ENCODE assay signal across 22 mouse cellular contexts in the genomic region with DNA sequence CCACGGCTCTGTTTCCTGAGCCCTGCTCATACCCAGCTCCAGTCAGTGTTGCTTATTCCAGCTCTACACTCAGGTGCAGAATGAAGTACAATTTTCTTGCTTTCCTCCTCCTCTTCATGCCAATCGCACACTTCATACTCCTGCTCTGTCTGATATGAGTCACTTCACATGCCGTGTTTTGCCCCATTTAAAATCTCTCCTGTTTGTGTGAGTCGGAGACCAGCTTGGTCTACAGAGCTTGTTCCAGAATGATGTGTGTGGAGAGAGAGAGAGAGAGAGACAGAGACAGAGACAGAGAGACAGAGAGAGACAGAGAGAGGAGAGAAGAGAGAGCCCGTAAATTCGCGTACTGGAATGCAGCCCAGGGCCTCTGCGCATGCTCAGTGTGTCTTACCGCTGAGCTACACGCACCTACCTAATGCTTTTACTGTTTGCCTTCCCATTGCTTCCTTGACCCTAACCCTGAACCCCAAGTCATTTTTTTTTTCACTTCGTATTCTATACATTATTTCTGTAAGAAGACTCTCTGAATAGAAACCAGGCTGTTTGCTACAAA. TPM values are rescaled to one million over a fixed set of nuclear protein-coding genes. Genes with fewer than 3 reads are reported as not detected.
DNase-seq lines count a peak whose midpoint lies in the region; ATAC-seq and TF ChIP-seq lines count a peak whose summit lies in the region.
"Had no signal": no experiment of that assay in that cellular context is flagged by ENCODE, and none has a peak within 500 bp of the region (broad histone marks: within the 10 kb centered on the region; RNA-seq: fewer than 3 reads in every experiment).

No protein-coding gene starts in this region.

- WGBS in midbrain, embryonic 16.5 days = 89% methylated on average over 11 of the region's 11 CpGs

- no peaks in the 10 kb centered on the region for H3K27me3 ChIP-seq in midbrain, embryonic 16.5 days (ENCODE audit: control insufficient read depth, insufficient read depth, low read depth, low read length)
- H3K27me3 ChIP-seq: heart, embryonic 15.5 days; hindbrain, embryonic 12.5 days; intestine, embryonic 15.5 days; liver, embryonic 13.5 days; lung, embryonic 15.5 days; midbrain, embryonic 12.5 days had no signal

- no peak for ATAC-seq in midbrain, embryonic 16.5 days
- ATAC-seq: intestine, embryonic 15.5 days had no signal

- H3K36me3 ChIP-seq in ES-E14 (ENCODE audit: control insufficient read depth, insufficient read depth, low read length, poor library complexity, severe bottlenecking) = no peaks in the 10 kb centered on the region
- H3K36me3 ChIP-seq in midbrain, embryonic 16.5 days (ENCODE audit: control insufficient read depth, insufficient read depth, low read length) = no peaks in the 10 kb centered on the region
- H3K36me3 ChIP-seq: embryonic facial prominence, embryonic 13.5 days; heart, embryonic 15.5 days; hindbrain, embryonic 12.5 days; intestine, embryonic 15.5 days; kidney, embryonic 15.5 days; liver, embryonic 13.5 days; lung, embryonic 15.5 days; midbrain, embryonic 12.5 days had no signal

- peak overlapping the region; percentile 11; the same call in 1 of the 2 replicates for H3K9ac ChIP-seq in ES-E14 (ENCODE audit: insufficient read depth, low read depth, low read length, poor library complexity, severe bottlenecking)
- H3K9ac ChIP-seq in midbrain, embryonic 16.5 days (ENCODE audit: low read depth, low read length) = no peak overlapping the region
- H3K9ac ChIP-seq: embryonic facial prominence, embryonic 13.5 days; heart, embryonic 15.5 days; hindbrain, embryonic 12.5 days; intestine, embryonic 15.5 days; kidney, embryonic 15.5 days; liver, embryonic 13.5 days; lung, embryonic 15.5 days; midbrain, embryonic 12.5 days had no signal

- peak overlapping the region in 1 of 2 experiments; percentile 17; a peak in 1 of 4 replicates for H3K4me3 ChIP-seq in ES-E14 (ENCODE audit: insufficient read depth in 1 of 2, low read depth in 1 of 2, low read length in 2 of 2, poor library complexity in 1 of 2, severe bottlenecking in 1 of 2)
- H3K4me3 ChIP-seq in midbrain, embryonic 16.5 days (ENCODE audit: low read depth, low read length) = no peak overlapping the region
- H3K4me3 ChIP-seq: embryonic facial prominence, embryonic 13.5 days; heart, adult 2 months; heart, embryonic 15.5 days; hindbrain, embryonic 12.5 days; intestine, embryonic 15.5 days; kidney, embryonic 15.5 days; liver, embryonic 13.5 days; lung, embryonic 15.5 days; midbrain, embryonic 12.5 days had no signal

- in situ Hi-C loops in ES-E14 (cut with MboI; ENCODE audit: low sequenced_read_pairs in 2 of 2, unreplicated experiment in 2 of 2) = no loop called here

- no peak overlapping the region for H3K4me2 ChIP-seq in midbrain, embryonic 16.5 days (ENCODE audit: low read length)
- H3K4me2 ChIP-seq: embryonic facial prominence, embryonic 13.5 days; heart, embryonic 15.5 days; hindbrain, embryonic 12.5 days; intestine, embryonic 15.5 days; kidney, embryonic 15.5 days; liver, embryonic 13.5 days; lung, embryonic 15.5 days; midbrain, embryonic 12.5 days had no signal

- peak; percentile 58 for DNase-seq in heart, adult 11 months
- no peak for DNase-seq in heart, postnatal 14 days
- DNase-seq in 3T3-L1 (ENCODE audit: low read depth, low spot score) = peak; percentile 20
- no peak for DNase-seq in ES-E14 (ENCODE audit: low read depth, low spot score)
- peak; percentile 74 for DNase-seq in cerebellum, adult 9-10 months
- DNase-seq in kidney, postnatal 25 days = no peak
- DNase-seq: adrenal gland, postnatal 25 days; gastrocnemius, postnatal 10 days; heart, adult 2 months; liver, embryonic 13.5 days; right cerebral cortex, postnatal 25 days; thymus, postnatal 4 days had no signal

- no peaks in the 10 kb centered on the region for H3K9me3 ChIP-seq in ES-E14 (ENCODE audit: control insufficient read depth, insufficient read depth, low read depth, low read length)
- no peaks in the 10 kb centered on the region for H3K9me3 ChIP-seq in midbrain, embryonic 16.5 days (replicated peaks; ENCODE audit: control insufficient read depth, low read length, poor library complexity, severe bottlenecking)
- H3K9me3 ChIP-seq: embryonic facial prominence, embryonic 13.5 days; heart, embryonic 15.5 days; hindbrain, embryonic 12.5 days; intestine, embryonic 15.5 days; kidney, embryonic 15.5 days; liver, embryonic 13.5 days; lung, embryonic 15.5 days; midbrain, embryonic 12.5 days had no signal

- intact Hi-C loops in heart, postnatal 14 days (cut with DNase I) = no loop called here

- peak overlapping the region; percentile 82; the same call in 1 of the 2 replicates for H3K27ac ChIP-seq in ES-E14 (ENCODE audit: insufficient read depth, low read depth, low read length, poor library complexity, severe bottlenecking)
- no peak overlapping the region for H3K27ac ChIP-seq in midbrain, embryonic 16.5 days (ENCODE audit: low read length)
- H3K27ac ChIP-seq: embryonic facial prominence, embryonic 13.5 days; heart, adult 2 months; heart, embryonic 15.5 days; hindbrain, embryonic 12.5 days; intestine, embryonic 15.5 days; kidney, embryonic 15.5 days; liver, embryonic 13.5 days; lung, embryonic 15.5 days; macrophage; midbrain, embryonic 12.5 days; stomach, postnatal 0 days had no signal

- H3K4me1 ChIP-seq in ES-E14 (ENCODE audit: control insufficient read depth in 2 of 2, insufficient read depth in 2 of 2, low read length in 2 of 2, poor library complexity in 1 of 2) = peaks cover 17 to 18% of the 10 kb centered on the region in 2 experiments
- peaks cover 20% of the 10 kb centered on the region for H3K4me1 ChIP-seq in midbrain, embryonic 16.5 days (ENCODE audit: control insufficient read depth, insufficient read depth, low read length)
- H3K4me1 ChIP-seq: embryonic facial prominence, embryonic 13.5 days; heart, embryonic 15.5 days; intestine, embryonic 15.5 days; kidney, embryonic 15.5 days; lung, embryonic 15.5 days had no signal

TF ChIP-seq in ES-E14, 5 proteins besides CTCF, POLR2A, EP300 and RAD21:
- no peak for TF ChIP-seq ZC3H11A (IDR thresholded peaks at IDR 0.05; ENCODE audit: borderline replicate concordance, low read depth, low read length)

RNA-seq across cellular contexts. Expression of gene Slc2a3, which starts 30.6 kb away (rescaled TPM):
- 1 to 10 TPM; 2.3 to 2.4 TPM for total RNA-seq in heart, postnatal 14 days (2021)
- 890 and 1,987 TPM in 2 replicates for total RNA-seq in ES-E14 (2012; rRNA removed)
- polyA plus RNA-seq in midbrain, embryonic 16.5 days (2015; fragmentation: Nextera tagmentation; extraction: Ambion mirVana) = 44.3 and 52.5 TPM in 2 replicates

RNA-seq across cellular contexts. Expression of gene Foxj2, which starts 48.9 kb away (rescaled TPM):
- total RNA-seq in heart, postnatal 14 days (2021) = 10 to 100 TPM; 30.9 to 31.9 TPM
- total RNA-seq in ES-E14 (2012; rRNA removed) = 1.3 and 1.7 TPM in 2 replicates
- 8.4 and 9.4 TPM in 2 replicates for polyA plus RNA-seq in midbrain, embryonic 16.5 days (2015; fragmentation: Nextera tagmentation; extraction: Ambion mirVana)

Comparison
In these comparisons a context has a peak if more than half of its experiments do, and no peak if none do; other contexts are left out.
1. DNase-seq: peak in heart, adult 11 months (single experiment), 3T3-L1 (single experiment) and cerebellum, adult 9-10 months (single experiment); none in heart, postnatal 14 days (0 of 2), ES-E14 (single experiment) and kidney, postnatal 25 days (0 of 2).
2. RNA of gene Slc2a3, which starts 30.6 kb away (total RNA-seq): 890 to 1,987 TPM in ES-E14; 2.3 to 2.4 TPM in heart, postnatal 14 days; every median in the first group is over 100 times any median in the second.
3. RNA of gene Foxj2, which starts 48.9 kb away (total RNA-seq): 30.9 to 31.9 TPM in heart, postnatal 14 days; 1.3 to 1.7 TPM in ES-E14; every median in the first group is over 10 times any median in the second.